Mouse (Mus musculus): ENCODE results near the gene Xiap.
"Not testable (repeated sequence)": the region's sequence is repeated elsewhere in the genome, so short reads cannot be mapped to it uniquely, and the experiment has no call there.

The Xiap gene

GRCm38 (mm10) chrX:42059282-42060068, at the start of gene Xiap:
Gene Xiap, plus strand, starts transcription at chrX:42059679.
- POLR2A ChIA-PET = interaction anchor here in 1 of 4 experiments (1.1 to 1.3 kb wide), 2 partner anchors 9 to 10 kb away, joined by 3 read pairs; no protein-coding TSS in a partner anchor
- CTCF ChIA-PET = no interaction called here

- ChIA-PET POLR2A (no interaction called here), CTCF (no interaction called here)
Observed at GRCm38 (mm10) chrX:42012677-42013208, 46.7 kb upstream of the Xiap start.

GRCm38 (mm10) chrX:42013776-42014175, 45.7 kb upstream of the Xiap start:
- ChIA-PET CTCF (no interaction called here), POLR2A (no interaction called here)

- CTCF ChIA-PET = no interaction called here
- POLR2A ChIA-PET = no interaction called here
Observed at GRCm38 (mm10) chrX:42014502-42014901, 45.0 kb upstream of the Xiap start.

- CTCF ChIA-PET = no interaction called here
- POLR2A ChIA-PET = interaction anchor here in 3 of 4 experiments (0.6 to 0.8 kb wide), 3 partner anchors 34 to 481 kb away, joined by 3 read pairs; no protein-coding TSS in a partner anchor
Observed at GRCm38 (mm10) chrX:42018030-42018429, 41.4 kb upstream of the Xiap start.

GRCm38 (mm10) chrX:42019441-42019840, 40.0 kb upstream of the Xiap start:
- ChIA-PET POLR2A (interaction anchor here in 1 of 4 experiments (0.6 kb wide), 1 partner anchor 39 kb away, joined by 8 read pairs; no protein-coding TSS in a partner anchor), CTCF (no interaction called here)

- CTCF ChIA-PET, POLR2A ChIA-PET: not testable (repeated sequence)
Observed at GRCm38 (mm10) chrX:42025802-42026440, 33.6 kb upstream of the Xiap start.

- CTCF ChIA-PET, POLR2A ChIA-PET: not testable (repeated sequence)
Observed at GRCm38 (mm10) chrX:42026981-42027380, 32.5 kb upstream of the Xiap start.

GRCm38 (mm10) chrX:42033111-42033693, 26.3 kb upstream of the Xiap start:
- CTCF ChIA-PET = interaction anchor here (0.6 to 1.1 kb wide), 6 partner anchors 35 to 327 kb away, joined by 3 to 7 read pairs (median 4); partner anchors contain the start of gene Stag2 (in 1 of the 4)
- POLR2A ChIA-PET = interaction anchor here in 2 of 4 experiments (0.7 to 0.9 kb wide), 2 partner anchors 45 to 62 kb away, joined by 3 read pairs; no protein-coding TSS in a partner anchor

- POLR2A ChIA-PET = interaction anchor here in 1 of 4 experiments (0.7 kb wide), 1 partner anchor 54 kb away, joined by 3 read pairs; no protein-coding TSS in a partner anchor
- CTCF ChIA-PET = no interaction called here
Observed at GRCm38 (mm10) chrX:42033911-42034310, 25.6 kb upstream of the Xiap start.

GRCm38 (mm10) chrX:42039481-42039880, 20.0 kb upstream of the Xiap start:
- ChIA-PET CTCF (interaction anchor here in 3 of 4 experiments (0.6 to 1.5 kb wide), 6 partner anchors 14 to 80 kb away, joined by 3 to 7 read pairs (median 4); no protein-coding TSS in a partner anchor), POLR2A (interaction anchor here in 1 of 4 experiments (0.6 to 1.2 kb wide), 5 partner anchors 30 to 240 kb away, joined by 3 to 6 read pairs (median 4); no protein-coding TSS in a partner anchor)

GRCm38 (mm10) chrX:42044935-42045334, 14.5 kb upstream of the Xiap start:
- ChIA-PET CTCF (interaction anchor here in 1 of 4 experiments (0.6 kb wide), 1 partner anchor 23 kb away, joined by 3 read pairs; no protein-coding TSS in a partner anchor), POLR2A (no interaction called here)

GRCm38 (mm10) chrX:42050652-42051643, 8.5 kb upstream of the Xiap start:
- ChIA-PET CTCF (no interaction called here), POLR2A (interaction anchor here in 2 of 4 experiments (0.7 to 1.4 kb wide), 6 partner anchors 11 to 19 kb away, joined by 3 to 6 read pairs (median 4); no protein-coding TSS in a partner anchor)

GRCm38 (mm10) chrX:42057012-42057411, 2.5 kb upstream of the Xiap start:
- POLR2A ChIA-PET = interaction anchor here in 1 of 4 experiments (0.6 kb wide), 1 partner anchor 12 kb away, joined by 4 read pairs; no protein-coding TSS in a partner anchor
- CTCF ChIA-PET = no interaction called here

GRCm38 (mm10) chrX:42057873-42058272, 1.6 kb upstream of the Xiap start:
- ChIA-PET POLR2A (no interaction called here), CTCF (no interaction called here)

- CTCF ChIA-PET = no interaction called here
- POLR2A ChIA-PET = interaction anchor here in 1 of 4 experiments (0.8 to 1.1 kb wide), 2 partner anchors 12 to 37 kb away, joined by 3 read pairs; no protein-coding TSS in a partner anchor
Observed at GRCm38 (mm10) chrX:42063621-42064020, 4.1 kb downstream of the Xiap start.

GRCm38 (mm10) chrX:42065086-42065485, 5.6 kb downstream of the Xiap start:
- CTCF ChIA-PET = no interaction called here
- POLR2A ChIA-PET = interaction anchor here in 1 of 4 experiments (0.5 kb wide), 1 partner anchor 15 kb away, joined by 4 read pairs; no protein-coding TSS in a partner anchor

GRCm38 (mm10) chrX:42066771-42067170, 7.3 kb downstream of the Xiap start:
- CTCF ChIA-PET = no interaction called here
- POLR2A ChIA-PET = interaction anchor here in 1 of 4 experiments (0.9 to 1.5 kb wide), 4 partner anchors 9 to 154 kb away, joined by 3 to 6 read pairs (median 3); no protein-coding TSS in a partner anchor

Data from embryonic stem cell, embryonic (primary cell).